Mouse (Mus musculus): ENCODE results near the gene Tmem243.

- no peak for TF ChIP-seq POLR2A (IDR thresholded peaks at IDR 0.05; ENCODE audit: borderline replicate concordance, control insufficient read depth, low read depth, low read length)
- no peak for TF ChIP-seq CTCF (IDR thresholded peaks at IDR 0.05; ENCODE audit: control insufficient read depth, insufficient read depth, low read length)
Observed at GRCm38 (mm10) chr5:9163411-9163810, 62.9 kb downstream of the Tmem243 start.

All from bone marrow, adult 2 months (tissue).